Mouse (Mus musculus) embryonic facial prominence, embryonic 11.5 days (tissue): ENCODE measurements at regions not wholly inside any gene's neighbourhood (a gene's known extent, or its start where the extent isn't known, plus 50 kb on each side); places are given as distances from the start of the nearest gene placed in this dataset.

Experiments used
- ATAC-seq: fragments of 200-750 bp; cut with Nextera tagmentation; replicated peaks from 2 replicates; pipeline ENCODE4 v1.8.0; 2017; ENCODE audit warnings: low read depth; ENCODE audit not compliant: insufficient number of reproducible peaks, low FRiP score, low TSS enrichment
- DNase-seq: peaks from one replicate; pipeline ENCODE4 v3.0.0-alpha.2; 2015; ENCODE audit warnings: low spot score
- H3K27ac ChIP-seq: fragments of 300-500 bp; sonication (generic); replicated peaks from 2 replicates; pipeline ENCODE4 v1.5.1; 2014; ENCODE audit warnings: mild to moderate bottlenecking, low read depth, low read length, control low read depth
- H3K27me3 ChIP-seq: fragments of 300-500 bp; sonication (generic); 2 replicates; pipeline ENCODE4 v1.6.1; 2014; ENCODE audit warnings: mild to moderate bottlenecking, low read length, moderate library complexity, mixed read lengths; ENCODE audit not compliant: control insufficient read depth, insufficient read depth
- H3K36me3 ChIP-seq: fragments of 300-500 bp; sonication (generic); replicated peaks from 2 replicates; pipeline ENCODE4 v1.6.1; 2014; ENCODE audit warnings: low read depth, mild to moderate bottlenecking, low read length, moderate library complexity, mixed read lengths; ENCODE audit not compliant: control insufficient read depth, insufficient read depth
- H3K4me1 ChIP-seq: fragments of 300-500 bp; sonication (generic); 2 replicates; pipeline ENCODE4 v1.6.1; 2014; ENCODE audit warnings: low read length, mixed read lengths; ENCODE audit not compliant: control insufficient read depth, insufficient read depth
- H3K4me2 ChIP-seq: fragments of 300-500 bp; sonication (generic); 2 replicates; pipeline ENCODE4 v1.6.1; 2014; ENCODE audit warnings: low read depth, mild to moderate bottlenecking, control low read depth, low read length, moderate library complexity
- H3K4me3 ChIP-seq: fragments of 300-500 bp; sonication (generic); 2 replicates; pipeline ENCODE4 v1.5.1; 2014; ENCODE audit warnings: low read depth, low read length, control low read depth
- H3K9ac ChIP-seq: fragments of 300-500 bp; sonication (generic); replicated peaks from 2 replicates; pipeline ENCODE4 v1.6.1; 2014; ENCODE audit warnings: mild to moderate bottlenecking, control low read depth, low read length
- H3K9me3 ChIP-seq: fragments of 300-500 bp; sonication (generic); replicated peaks from 2 replicates; pipeline ENCODE4 v1.6.1; 2016; ENCODE audit warnings: mild to moderate bottlenecking, low read length, inconsistent platforms, mixed read lengths; ENCODE audit not compliant: control insufficient read depth
- WGBS: fragments of 180-500 bp; shearing (Covaris S2); extraction: QIAGEN DNeasy Blood & Tissue Kit; methylation state at CpG from one replicate; pipeline ENCODE4 v1.1.7; 2014; 5-methylcytosine and 5-hydroxymethylcytosine counted together

GRCm38 (mm10) chr10:106335166-106335565 lies 135.0 kb upstream of the Ppfia2 start:
- ATAC-seq (no peak), DNase-seq (no peak)
- Histone ChIP-seq H3K36me3 (no peaks in the 10 kb centered on the region), H3K4me3 (no peak overlapping the region), H3K27ac (no peak overlapping the region), H3K9me3 (no peaks in the 10 kb centered on the region), H3K9ac (no peak overlapping the region), H3K4me2 (no peak overlapping the region), H3K27me3 (no peaks in the 10 kb centered on the region), H3K4me1 (no peaks in the 10 kb centered on the region)
- WGBS: 86% methylated on average over 1 of the region's 1 CpGs

GRCm38 (mm10) chr10:106351663-106352062 lies 118.5 kb upstream of the Ppfia2 start:
- Histone ChIP-seq H3K4me1 (no peaks in the 10 kb centered on the region), H3K36me3 (no peaks in the 10 kb centered on the region), H3K4me3 (no peak overlapping the region), H3K9me3 (no peaks in the 10 kb centered on the region), H3K27me3 (no peaks in the 10 kb centered on the region), H3K27ac (no peak overlapping the region), H3K9ac (no peak overlapping the region), H3K4me2 (no peak overlapping the region)
- ATAC-seq (no peak), DNase-seq (no peak)
- 86% methylated on average over 1 of the region's 1 CpGs for WGBS

- Histone ChIP-seq H3K9ac (no peak overlapping the region), H3K4me1 (no peaks in the 10 kb centered on the region), H3K4me3 (no peak overlapping the region), H3K27me3 (no peaks in the 10 kb centered on the region), H3K36me3 (no peaks in the 10 kb centered on the region), H3K4me2 (no peak overlapping the region), H3K27ac (no peak overlapping the region), H3K9me3 (no peaks in the 10 kb centered on the region)
- no peak for ATAC-seq
- WGBS: 62% methylated on average over 1 of the region's 1 CpGs
- no peak for DNase-seq
These were observed 94.5 kb upstream of the Ppfia2 start for GRCm38 (mm10) chr10:106375653-106376052.

- no peak for ATAC-seq
- no peaks in the 10 kb centered on the region for H3K4me1 ChIP-seq
- H3K36me3 ChIP-seq: no peaks in the 10 kb centered on the region
- DNase-seq: no peak
- no peaks in the 10 kb centered on the region for H3K27me3 ChIP-seq
- no peak overlapping the region for H3K27ac ChIP-seq
- no peak overlapping the region for H3K4me2 ChIP-seq
- H3K9ac ChIP-seq: no peak overlapping the region
- no peaks in the 10 kb centered on the region for H3K9me3 ChIP-seq
- H3K4me3 ChIP-seq: no peak overlapping the region
- WGBS: 84% methylated on average over 3 of the region's 3 CpGs
These were observed 94.0 kb upstream of the Ppfia2 start for GRCm38 (mm10) chr10:106376161-106376560.

- Histone ChIP-seq H3K4me1 (no peaks in the 10 kb centered on the region), H3K4me2 (no peak overlapping the region), H3K27me3 (no peaks in the 10 kb centered on the region), H3K9ac (no peak overlapping the region), H3K36me3 (no peaks in the 10 kb centered on the region), H3K9me3 (no peaks in the 10 kb centered on the region), H3K4me3 (no peak overlapping the region), H3K27ac (no peak overlapping the region)
- 55% methylated on average over 2 of the region's 2 CpGs for WGBS
- DNase-seq: no peak
- no peak for ATAC-seq
These were observed 89.5 kb upstream of the Ppfia2 start for GRCm38 (mm10) chr10:106380628-106381027.

GRCm38 (mm10) chr10:106408705-106409104 lies 61.4 kb upstream of the Ppfia2 start:
- no peak overlapping the region for H3K4me2 ChIP-seq
- H3K9ac ChIP-seq: no peak overlapping the region
- no peak for ATAC-seq
- no peak for DNase-seq
- H3K27me3 ChIP-seq: no peaks in the 10 kb centered on the region
- H3K4me3 ChIP-seq: no peak overlapping the region
- no peak overlapping the region for H3K27ac ChIP-seq
- 85% methylated on average over 3 of the region's 3 CpGs for WGBS
- H3K36me3 ChIP-seq: no peaks in the 10 kb centered on the region
- no peaks in the 10 kb centered on the region for H3K9me3 ChIP-seq
- no peaks in the 10 kb centered on the region for H3K4me1 ChIP-seq

- Histone ChIP-seq H3K4me2 (no peak overlapping the region), H3K4me3 (no peak overlapping the region), H3K4me1 (no peaks in the 10 kb centered on the region), H3K9ac (no peak overlapping the region), H3K27ac (no peak overlapping the region), H3K27me3 (no peaks in the 10 kb centered on the region), H3K9me3 (no peaks in the 10 kb centered on the region), H3K36me3 (no peaks in the 10 kb centered on the region)
- DNase-seq: no peak
- 88% methylated on average over 4 of the region's 4 CpGs for WGBS
- ATAC-seq: no peak
These were observed 57.0 kb upstream of the Ppfia2 start for GRCm38 (mm10) chr10:106413181-106413580.

GRCm38 (mm10) chr10:106414990-106415389 lies 55.1 kb upstream of the Ppfia2 start:
- DNase-seq (no peak), ATAC-seq (no peak)
- Histone ChIP-seq H3K36me3 (no peaks in the 10 kb centered on the region), H3K9ac (no peak overlapping the region), H3K4me1 (no peaks in the 10 kb centered on the region), H3K9me3 (no peaks in the 10 kb centered on the region), H3K4me3 (no peak overlapping the region), H3K27me3 (no peaks in the 10 kb centered on the region), H3K27ac (no peak overlapping the region), H3K4me2 (no peak overlapping the region)
- 92% methylated on average over 1 of the region's 1 CpGs for WGBS

GRCm38 (mm10) chr10:106417156-106417555 lies 53.0 kb upstream of the Ppfia2 start:
- no peaks in the 10 kb centered on the region for H3K36me3 ChIP-seq
- H3K27me3 ChIP-seq: no peaks in the 10 kb centered on the region
- H3K27ac ChIP-seq: no peak overlapping the region
- no peak overlapping the region for H3K9ac ChIP-seq
- DNase-seq (no peak), ATAC-seq (no peak)
- H3K4me3 ChIP-seq: no peak overlapping the region
- H3K4me1 ChIP-seq: no peaks in the 10 kb centered on the region
- no peak overlapping the region for H3K4me2 ChIP-seq
- H3K9me3 ChIP-seq: no peaks in the 10 kb centered on the region
